Mouse (Mus musculus): ENCODE results near the gene Abcb10.
"Not testable (repeated sequence)": the region's sequence is repeated elsewhere in the genome, so short reads cannot be mapped to it uniquely, and the experiment has no call there.

Abcb10 gene

DNA sequence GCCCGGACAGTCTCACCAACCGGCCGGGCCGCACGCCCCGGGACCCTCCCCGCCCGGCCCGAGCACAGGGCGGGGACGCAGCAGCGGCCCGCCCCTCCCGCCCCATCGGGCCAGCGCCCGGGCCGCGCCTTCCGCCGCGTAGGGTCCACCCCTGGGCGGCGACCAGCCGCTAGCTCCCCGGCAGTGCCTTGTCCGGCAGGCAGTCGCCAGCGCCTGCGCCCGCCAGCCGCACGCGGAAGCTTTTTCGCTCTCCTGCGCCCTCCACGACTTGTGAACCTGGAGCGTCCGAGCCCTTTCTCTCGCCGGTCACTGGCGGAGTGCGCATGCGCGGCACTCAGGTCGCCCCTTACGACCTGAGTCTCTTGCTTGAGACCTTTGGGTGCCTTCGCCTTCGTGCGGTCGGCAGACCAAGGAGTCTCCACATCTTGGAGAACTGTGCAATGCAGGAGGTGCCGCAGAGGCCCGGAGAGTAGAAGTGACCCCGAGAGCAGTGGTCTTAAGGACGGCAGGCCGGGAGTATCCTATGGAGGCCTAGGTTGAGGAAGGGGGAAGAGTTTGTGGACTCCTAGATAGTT lies at the start of gene Abcb10:
Gene Abcb10 (minus strand): TSS at position 297 of the 575 bp plus-strand sequence.
- DNase-seq (ENCODE audit: low spot score) = peak; percentile 77

DNA sequence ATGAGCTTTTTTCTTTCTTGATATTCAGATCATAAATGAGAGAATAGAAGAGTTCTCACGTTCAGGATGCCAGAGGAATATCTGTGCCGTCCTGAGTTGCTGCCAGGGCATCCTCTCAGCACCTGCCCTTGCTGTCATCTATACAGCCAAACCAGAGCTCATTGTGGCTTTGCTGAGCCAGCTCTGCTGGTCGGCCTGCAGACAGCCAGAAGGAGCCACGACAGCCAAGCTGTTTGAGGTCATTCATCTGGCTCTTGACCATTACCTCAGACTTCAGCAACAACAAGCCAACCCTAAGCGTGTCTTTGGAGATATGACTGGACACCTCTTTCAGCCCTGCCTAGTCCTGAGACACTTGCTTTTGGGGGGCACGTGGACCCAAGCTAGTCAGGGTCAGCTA lies 44.9 kb upstream of the Abcb10 start:
- no peak for DNase-seq (ENCODE audit: low spot score)

DNA sequence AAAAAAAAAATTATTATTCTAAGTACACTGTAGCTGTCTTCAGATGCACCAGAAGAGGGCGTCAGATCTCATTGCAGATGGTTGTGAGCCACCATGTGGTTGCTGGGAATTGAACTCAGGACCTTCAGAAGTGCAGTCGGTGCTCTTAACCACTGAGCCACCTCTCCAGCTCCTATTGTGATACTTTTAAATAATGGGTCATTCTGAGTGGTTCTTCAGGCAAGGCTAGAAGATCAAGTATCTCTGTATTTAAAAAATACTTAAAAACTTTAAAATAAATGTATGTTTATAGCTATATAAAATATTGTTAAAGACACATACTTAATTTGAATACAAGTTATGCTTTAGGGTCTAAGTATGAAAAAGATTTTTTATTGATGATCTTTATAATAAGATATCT lies 43.3 kb upstream of the Abcb10 start:
- DNase-seq (ENCODE audit: low spot score) = not testable (repeated sequence)

DNA sequence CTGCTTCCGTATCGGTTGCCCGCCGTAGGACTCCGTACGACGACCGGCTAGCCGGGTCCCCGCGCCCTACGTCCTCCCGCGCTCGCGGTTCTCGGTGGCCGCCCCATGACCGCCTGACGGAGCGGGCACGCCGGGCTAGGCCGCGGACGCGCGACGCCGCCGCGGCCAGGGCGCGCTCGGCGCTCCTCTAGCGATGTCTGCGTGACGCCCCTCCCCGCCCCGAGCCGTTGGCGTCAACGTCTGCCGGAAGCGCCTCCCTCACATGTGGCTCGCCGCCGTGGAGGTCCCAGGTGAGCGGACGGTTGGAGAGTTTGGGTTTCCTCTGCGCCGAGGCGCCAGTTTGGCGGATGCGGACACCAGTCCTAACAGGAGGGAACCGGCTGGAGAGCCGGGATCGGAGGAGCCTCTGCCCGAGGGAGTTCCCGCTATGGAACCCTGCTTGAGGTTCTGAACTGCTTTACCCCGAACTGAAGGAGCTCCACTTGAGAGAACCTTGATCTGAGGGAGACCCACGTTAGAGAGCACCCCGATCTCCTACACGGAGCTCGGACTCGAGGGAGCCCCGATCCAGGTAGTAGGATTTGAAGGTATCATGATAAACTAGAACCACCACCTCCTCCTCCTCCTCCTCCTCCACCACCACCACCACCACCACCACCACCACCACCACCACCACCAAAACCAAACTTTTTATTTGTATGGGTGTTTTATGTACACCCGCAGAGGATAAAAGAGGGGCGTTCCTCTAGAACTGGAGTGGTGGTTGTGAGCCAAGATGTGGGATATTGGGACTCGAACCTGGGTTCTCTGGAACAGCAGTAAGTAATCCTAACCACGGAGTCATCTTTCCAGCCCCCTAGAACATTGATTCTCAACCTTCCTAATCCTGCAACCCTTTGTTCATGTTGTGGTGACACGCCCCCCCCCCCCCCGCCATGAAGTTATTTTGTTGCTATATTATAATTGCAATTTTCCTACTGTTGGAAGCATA lies 38.6 kb upstream of the Abcb10 start, which contains the start of the genes Taf5l and Urb2:
Gene Taf5l (minus strand): TSS at position 161 of the 991 bp plus-strand sequence.
Gene Urb2 (plus strand): TSS at position 272 of the 991 bp plus-strand sequence.
- DNase-seq (ENCODE audit: low spot score) = peak; percentile 84

DNA sequence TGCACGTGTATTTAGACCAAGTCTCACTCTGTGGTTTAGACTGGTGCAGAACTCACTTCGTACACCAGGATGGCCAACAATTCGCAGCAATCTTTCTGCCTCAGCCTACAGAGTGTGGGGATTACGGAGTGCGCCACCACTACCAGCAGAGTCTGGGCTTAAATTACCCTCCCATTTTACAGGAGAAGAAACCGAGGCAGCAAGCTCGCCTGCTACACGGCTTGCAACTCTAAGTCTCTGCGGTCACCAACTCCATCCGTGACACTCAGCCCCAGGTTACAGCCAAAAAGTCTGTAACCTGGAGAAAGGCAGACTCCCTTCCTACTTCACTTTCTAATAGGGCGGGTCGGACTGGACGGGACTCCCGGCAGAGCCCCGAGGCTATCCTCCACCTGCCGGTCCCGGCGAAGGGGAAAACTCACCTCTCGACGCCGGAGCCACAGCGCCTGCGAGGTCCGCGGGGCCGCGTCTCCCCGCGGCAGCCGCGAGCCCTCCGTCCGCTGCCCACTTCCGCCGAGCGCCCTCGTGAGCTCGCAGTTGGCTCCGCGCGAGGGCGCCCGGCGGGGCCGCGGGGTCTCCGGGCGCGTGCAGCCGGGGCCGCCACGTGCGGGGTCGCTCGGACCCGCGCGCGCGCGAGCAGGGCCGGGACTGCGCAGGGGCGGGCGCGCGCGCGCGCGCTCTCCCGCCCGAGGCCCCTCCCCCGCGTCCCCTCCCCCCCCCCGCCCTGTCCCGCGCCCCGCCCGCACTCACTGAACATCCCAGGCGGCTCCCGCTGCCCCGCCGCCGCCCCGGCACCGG lies 37.7 kb upstream of the Abcb10 start:
- no peak for DNase-seq (ENCODE audit: low spot score)

DNA sequence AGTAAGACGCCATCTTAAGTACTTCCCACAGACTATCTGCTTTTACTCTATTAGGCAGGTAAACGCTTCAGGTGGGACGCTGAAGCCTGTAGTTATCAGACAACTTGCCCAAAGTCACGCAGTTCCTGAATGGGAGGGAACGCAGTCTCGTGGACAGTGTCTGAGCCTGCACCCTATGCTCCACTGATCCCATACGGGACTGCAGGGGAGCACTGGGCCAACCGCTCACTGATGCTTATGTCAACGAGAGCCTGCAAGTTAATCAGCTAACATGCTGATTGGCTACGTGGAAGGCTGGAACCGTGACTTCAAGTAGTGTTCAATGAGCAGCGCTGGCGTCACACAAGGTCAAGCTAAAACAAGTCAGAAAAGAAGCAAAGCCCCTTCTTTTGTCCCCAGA lies 36.9 kb upstream of the Abcb10 start:
- DNase-seq (ENCODE audit: low spot score) = no peak

DNA sequence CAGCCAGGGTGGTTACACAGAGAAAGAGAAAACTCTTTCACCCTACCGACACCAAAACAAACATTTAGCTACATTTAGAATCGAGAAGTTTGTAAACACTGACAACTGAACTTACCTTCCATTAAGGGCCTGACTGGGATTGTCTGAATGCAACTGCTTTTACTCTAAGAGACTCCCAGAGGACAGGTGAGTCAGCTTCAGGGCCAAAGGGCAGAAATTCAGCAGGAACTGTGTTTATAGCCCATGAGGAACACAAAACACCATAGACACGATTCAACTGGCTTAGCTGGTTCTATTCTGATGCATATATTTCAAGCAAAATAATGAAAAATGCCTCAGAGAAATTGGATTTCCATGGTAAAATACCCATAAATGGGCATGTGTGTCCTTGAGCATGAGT lies 31.8 kb upstream of the Abcb10 start:
- DNase-seq (ENCODE audit: low spot score) = no peak

DNA sequence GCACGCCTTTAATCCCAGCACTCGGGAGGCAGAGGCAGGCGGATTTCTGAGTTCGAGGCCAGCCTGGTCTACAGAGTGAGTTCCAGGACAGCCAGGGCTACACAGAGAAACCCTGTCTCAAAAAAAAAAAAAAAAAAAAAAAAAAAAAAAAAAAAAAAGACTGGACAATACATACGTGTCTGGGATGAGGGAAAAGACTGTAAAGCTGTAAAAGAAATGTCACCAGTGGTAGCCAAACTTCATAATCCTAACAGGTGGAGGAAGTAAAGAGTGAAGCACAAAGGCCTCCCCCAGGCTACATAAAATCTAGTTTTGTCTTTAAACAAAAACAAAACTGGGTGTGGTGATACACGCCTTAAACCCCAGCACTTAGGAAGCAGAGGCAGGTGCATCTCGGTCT lies 31.4 kb upstream of the Abcb10 start:
- not testable (repeated sequence) for DNase-seq (ENCODE audit: low spot score)

DNA sequence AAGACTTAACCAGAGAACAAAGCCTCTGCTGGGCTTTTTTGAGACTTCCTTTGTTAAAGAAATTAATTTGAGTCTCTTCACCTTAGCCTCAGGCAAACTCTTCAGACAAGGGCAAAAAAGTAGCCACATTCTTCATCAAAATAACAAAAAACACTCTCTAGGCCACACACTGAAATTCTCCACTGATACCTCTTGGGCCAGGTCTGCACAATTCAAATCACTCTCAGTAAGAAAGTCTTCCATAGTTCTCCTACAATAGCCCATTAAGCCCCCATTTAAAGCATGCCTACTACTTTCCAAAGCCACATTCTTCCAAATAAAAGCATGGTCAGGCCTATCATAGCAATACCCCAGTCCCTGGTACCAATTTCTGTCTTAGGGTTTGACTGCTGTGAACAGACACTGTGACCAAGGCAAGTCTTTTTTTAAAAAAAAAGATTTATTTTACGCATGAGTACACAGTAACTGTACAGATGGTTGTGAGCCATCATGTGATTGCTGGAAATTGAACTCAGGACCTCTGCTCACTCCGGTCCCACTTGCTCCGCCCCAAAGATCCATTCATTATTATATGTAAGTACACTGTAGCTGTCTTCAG lies 29.2 kb upstream of the Abcb10 start:
- DNase-seq (ENCODE audit: low spot score) = no peak

DNA sequence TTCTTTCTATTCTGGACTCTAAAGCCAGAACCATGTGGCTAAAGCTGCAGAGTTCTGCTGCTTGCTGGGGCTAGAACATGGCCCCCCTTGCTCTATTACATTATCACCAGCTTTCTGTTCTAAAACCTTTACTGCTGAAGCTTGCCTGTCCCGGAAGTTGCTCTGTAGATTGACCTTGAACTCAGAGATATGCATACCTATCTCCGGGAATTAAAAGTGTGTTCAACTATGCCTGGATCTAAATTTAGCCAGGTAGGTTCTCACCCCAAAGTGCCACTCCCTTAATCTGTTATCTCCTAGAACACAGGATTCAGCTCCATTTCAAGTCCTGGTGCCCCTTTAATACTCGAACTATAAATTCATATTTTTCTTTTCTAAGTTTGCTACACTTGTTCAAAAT lies 28.7 kb upstream of the Abcb10 start:
- no peak for DNase-seq (ENCODE audit: low spot score)

DNA sequence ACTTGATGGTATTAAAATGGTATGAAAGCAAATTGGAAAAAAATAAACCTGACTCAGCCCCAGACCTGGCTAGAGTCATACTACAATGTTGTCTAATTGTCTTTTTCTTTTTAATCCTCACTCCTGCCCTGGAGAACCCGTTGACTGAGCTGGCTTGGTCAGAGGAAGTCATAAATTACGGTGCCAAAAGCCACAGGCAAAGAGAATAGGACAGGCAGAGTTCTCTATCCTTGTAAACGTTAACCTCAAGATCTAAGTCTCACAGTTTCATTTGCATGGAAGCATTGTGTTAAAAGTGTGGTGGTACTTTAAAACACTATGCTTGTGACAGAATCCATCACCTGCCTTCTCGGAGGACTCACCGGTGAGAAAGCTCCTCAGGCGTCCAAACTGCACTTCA lies 24.9 kb upstream of the Abcb10 start:
- no peak for DNase-seq (ENCODE audit: low spot score)

DNA sequence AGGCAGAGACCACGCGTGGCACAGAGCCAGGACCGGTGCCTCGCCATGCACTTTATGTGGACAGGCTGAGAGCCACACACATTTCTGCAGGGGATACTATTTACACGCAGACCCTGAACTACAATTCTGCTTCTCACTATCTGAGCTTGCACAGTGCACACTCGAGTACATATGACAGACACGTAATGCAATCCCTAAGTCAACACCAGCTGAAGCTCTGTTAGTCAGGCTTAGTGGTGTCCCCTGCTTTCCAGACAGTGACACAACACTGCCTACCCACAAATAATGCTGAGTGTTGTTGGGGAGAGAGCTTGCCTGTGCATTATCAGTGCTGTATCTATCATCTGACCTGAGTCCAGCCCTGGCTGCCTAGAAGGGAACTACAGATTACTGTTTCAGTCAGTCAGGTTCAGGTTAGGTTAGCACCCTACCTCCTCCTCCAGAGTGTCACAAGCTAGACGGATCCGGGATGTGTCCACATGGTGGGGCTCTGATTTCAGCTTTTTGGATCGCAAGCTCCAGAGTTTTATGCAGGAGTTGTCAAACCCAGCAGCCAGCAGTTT lies 19.7 kb upstream of the Abcb10 start:
- no peak for DNase-seq (ENCODE audit: low spot score)

DNA sequence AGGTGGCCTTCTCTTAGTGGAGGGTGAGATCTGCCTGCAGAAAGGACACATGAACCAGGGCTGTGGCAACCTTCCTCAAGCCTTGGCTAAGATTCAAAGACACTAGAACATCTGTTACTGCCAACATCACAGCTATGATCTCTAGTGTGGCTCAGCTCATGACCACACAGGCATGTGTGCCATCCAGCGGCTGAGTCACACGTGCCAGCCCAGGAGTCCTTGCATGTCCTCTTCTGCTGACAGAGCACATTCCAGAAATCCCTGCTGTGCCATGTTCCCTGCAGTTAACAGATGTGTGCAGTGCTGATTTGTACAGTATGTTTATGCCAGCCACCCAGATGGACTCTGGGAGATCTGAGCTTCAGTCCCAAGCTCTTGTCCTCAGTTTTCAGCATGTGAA lies 16.6 kb upstream of the Abcb10 start:
- no peak for DNase-seq (ENCODE audit: low spot score)

DNA sequence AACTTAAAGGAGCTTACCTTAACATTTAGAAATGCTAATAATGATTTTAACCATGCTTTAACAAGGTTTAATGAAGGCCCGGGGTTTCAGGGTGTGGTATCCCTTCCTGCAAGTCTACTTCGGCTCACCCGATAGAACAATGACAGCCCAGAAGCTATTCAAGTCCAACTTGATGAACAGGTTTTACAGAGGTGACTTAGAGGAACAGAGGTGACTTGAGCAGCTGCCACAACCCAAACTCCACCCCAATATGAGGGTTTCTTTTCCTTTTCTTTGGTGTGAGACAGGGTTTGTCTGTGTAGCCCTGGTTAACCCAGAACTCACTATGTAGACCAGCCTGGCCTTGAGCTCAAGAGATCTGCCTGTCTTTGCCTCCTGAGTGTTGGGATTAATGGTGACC lies 11.1 kb upstream of the Abcb10 start:
- no peak for DNase-seq (ENCODE audit: low spot score)

DNA sequence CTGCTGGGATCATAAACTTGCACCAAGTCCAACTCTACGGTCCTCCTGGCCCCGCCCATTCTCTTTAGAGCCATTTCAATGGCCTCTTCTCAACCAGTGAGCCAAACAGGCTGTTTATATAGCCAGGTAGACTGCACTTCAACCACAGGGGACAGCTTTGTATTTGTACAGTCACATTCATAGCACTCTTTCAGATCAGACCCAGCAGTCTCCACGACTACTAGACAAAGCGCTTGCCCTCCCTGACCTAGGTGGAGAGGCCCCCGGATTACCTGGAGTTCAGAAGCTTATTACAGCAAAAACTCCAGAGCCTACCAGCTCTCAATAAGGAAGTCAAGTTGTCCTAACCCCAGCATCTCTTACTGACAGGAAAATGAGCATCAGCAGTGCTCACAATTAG lies 10.7 kb upstream of the Abcb10 start:
- no peak for DNase-seq (ENCODE audit: low spot score)

DNA sequence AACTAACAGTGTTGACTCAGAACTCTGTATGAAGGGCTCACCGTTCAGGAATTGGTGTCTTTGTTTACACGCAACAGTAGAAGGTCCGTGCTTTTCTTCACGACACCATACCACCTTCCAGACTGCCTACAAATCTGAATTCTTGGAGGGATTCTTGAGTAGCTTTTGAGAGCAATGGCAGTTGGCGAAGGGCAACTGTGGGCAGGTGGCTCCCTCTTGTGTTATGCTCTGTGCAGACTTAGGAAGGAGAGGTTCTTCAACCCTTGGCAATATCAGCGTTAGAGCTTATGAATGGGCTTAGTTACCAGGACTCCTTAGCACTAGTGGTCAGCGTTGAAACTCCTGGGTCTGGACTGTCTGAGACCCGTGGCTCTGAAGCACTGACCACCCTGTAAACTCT lies 9.7 kb upstream of the Abcb10 start:
- DNase-seq (ENCODE audit: low spot score) = no peak

DNA sequence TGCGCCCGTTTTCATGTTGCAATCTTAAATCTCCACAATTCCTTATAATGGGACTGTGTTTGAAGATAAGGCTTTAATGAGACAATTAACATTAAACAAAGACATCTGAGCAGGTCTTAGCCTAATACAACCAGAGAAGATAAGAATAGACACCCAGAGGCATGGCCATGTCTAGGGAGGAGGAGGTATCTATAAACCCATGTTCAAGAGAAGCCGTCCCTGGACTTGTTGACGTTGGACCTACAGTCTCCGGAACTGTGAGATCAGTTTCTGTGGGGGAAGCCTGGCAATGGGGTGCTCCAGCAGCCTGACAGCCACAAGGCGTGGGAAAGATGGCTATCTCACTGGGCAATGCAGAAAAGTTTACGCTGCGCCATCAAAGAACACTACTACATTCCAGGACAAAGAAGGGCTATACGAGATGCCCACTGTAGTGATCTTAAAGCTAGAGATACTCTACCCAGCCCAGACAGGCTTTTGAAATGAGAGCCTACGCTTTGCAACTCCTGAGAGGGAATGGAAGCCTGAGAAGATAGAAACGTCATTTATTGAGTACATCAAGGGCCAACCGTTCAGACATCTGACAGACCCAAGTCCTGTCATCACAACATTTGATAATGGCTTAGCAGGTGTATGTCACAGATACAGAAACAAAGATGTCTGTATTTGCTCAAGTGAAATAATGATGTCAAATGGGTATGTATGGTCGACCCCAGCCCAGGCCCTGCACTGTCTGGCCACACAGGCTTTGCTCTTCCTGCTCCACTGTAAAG lies 7.5 kb upstream of the Abcb10 start:
- no peak for DNase-seq (ENCODE audit: low spot score)

DNA sequence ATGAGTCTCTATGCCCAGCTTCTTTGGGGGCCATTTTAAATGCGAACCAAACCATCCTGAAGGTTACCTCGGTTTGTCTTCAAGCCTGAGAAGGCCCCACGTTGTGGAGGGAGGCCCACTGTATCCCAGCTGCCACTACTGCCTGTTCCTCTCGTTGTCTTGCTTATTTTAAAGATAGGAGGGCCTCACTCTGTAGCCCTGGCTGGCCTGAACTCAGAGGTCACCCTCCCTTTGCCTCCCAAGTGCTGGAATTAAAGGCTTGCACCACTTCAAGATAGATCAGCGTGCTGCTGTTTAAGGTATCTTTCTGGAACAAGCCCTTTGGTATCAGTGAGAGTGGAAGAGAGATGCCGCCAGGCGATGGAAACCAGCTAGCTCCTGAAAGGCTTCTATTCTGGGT lies 6.2 kb upstream of the Abcb10 start:
- DNase-seq (ENCODE audit: low spot score) = no peak

DNA sequence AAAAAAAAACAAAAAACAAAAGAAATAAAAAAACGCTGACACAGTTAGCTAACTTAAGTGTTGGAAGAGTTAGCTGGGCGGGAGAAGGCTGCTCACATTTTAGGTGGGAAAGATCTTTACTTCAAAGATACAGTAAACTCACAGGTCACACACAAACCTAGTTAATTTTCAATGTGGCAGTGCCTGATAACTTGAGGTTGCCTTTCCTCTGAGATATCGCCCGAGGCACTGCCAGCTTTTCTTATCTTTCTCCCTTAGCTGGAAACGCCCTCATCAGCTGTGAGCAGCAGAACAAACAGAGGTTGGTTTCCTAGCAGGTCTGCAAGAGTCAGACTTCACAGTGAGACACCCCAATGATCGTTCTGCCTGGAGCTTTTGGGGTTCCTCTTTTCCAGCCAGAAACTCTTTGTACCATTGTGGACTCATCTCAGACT lies 5.7 kb upstream of the Abcb10 start:
- no peak for DNase-seq (ENCODE audit: low spot score)

DNA sequence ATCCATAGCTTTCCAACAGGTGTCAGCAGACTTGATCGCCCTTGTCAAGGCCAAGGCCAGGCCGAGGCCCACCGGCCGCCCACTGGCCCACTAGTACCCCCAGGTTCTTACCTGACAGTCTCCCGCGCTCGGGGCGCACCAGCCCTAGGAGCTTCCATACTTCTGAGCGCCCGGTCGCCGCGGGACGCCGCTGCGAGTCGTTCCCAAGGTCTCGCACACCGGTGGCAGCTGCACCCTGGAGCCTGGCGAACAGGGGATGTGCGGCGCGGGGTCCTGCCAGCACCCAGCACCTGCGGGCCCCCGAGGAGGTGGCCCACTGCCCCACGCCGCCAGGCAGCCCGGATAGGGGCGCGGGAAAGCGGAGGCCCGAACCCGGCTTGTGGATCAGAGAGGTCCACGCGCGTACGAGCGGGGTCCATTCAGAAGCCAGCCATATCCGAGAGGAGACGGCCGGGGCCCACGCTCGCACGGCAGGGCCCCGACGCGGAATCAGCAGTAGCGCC lies 580 bp downstream of the Abcb10 start:
- DNase-seq (ENCODE audit: low spot score) = peak; percentile 13

DNA sequence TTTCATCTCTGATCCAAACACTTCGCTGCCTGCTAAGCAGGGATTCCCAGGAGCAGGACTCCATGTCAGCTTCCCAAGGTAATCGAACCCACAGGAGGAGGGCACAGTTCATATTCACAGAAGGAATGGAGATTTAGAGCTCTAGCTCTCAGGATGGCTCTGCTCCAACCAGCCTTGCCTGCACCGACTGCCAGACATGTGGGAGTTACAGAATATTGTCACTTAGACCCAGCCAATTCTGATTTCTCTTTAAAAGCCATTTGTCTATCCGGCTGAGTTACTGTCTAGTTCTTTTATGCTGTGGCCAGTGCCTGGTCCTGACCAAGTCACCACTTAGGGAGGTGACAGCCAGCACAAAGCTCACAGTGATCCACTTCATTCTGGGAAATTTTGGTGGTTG lies 1.2 kb downstream of the Abcb10 start:
- no peak for DNase-seq (ENCODE audit: low spot score)
